Mouse (Mus musculus) embryonic facial prominence, embryonic 10.5 days (tissue): ENCODE measurements around the gene Tmtc2. TPM values are rescaled to one million over a fixed set of nuclear protein-coding genes. Genes with fewer than 3 reads are reported as not detected.
"Not testable (repeated sequence)": the region's sequence is repeated elsewhere in the genome, so short reads cannot be mapped to it uniquely, and the experiment has no call there.

Experiments
- DNase-seq: peaks from one replicate; pipeline ENCODE4 v3.0.0-alpha.2; 2017; ENCODE audit warnings: low spot score
- H3K27ac ChIP-seq: fragments of 300-500 bp; sonication (generic); replicated peaks from 2 replicates; pipeline ENCODE4 v1.5.1; 2016; ENCODE audit warnings: mild to moderate bottlenecking
- H3K27me3 ChIP-seq: fragments of 300-500 bp; sonication (generic); replicated peaks from 2 replicates; pipeline ENCODE4 v1.6.1; 2016; ENCODE audit warnings: low read depth, mild to moderate bottlenecking; ENCODE audit not compliant: poor library complexity, severe bottlenecking
- H3K36me3 ChIP-seq: fragments of 300-500 bp; sonication (generic); replicated peaks from 2 replicates; pipeline ENCODE4 v1.6.1; 2016; ENCODE audit warnings: mild to moderate bottlenecking, moderate library complexity
- H3K4me1 ChIP-seq: fragments of 300-500 bp; sonication (generic); 2 replicates; pipeline ENCODE4 v1.6.1; 2016
- H3K4me3 ChIP-seq: fragments of 300-500 bp; sonication (generic); 2 replicates; pipeline ENCODE4 v1.5.1; 2016; ENCODE audit warnings: mild to moderate bottlenecking, moderate library complexity
- H3K9me3 ChIP-seq: fragments of 300-500 bp; sonication (generic); 2 replicates; pipeline ENCODE4 v1.6.1; 2016; ENCODE audit warnings: mild to moderate bottlenecking
- WGBS: fragments of 180-500 bp; shearing (Covaris S2); methylation state at CpG from one replicate; pipeline ENCODE4 v1.1.7; 2016; 5-methylcytosine and 5-hydroxymethylcytosine counted together
- polyA plus RNA-seq: library from polyadenylated mRNA; unstranded; fragments of >200 nt; fragmentation: Nextera tagmentation; extraction: Ambion mirVana; gene quantifications from 2 replicates; pipeline ENCODE4 v1.2.1, GENCODE M21; 2016

Tmtc2 gene
- polyA plus RNA-seq, 1 experiment from 2014 or later = 8.5 TPM

- Histone ChIP-seq H3K4me1 (no peaks in the 10 kb centered on the region), H3K36me3 (no peaks in the 10 kb centered on the region), H3K27ac (no peak overlapping the region), H3K4me3 (no peak overlapping the region), H3K27me3 (no peaks in the 10 kb centered on the region), H3K9me3 (no peaks in the 10 kb centered on the region)
- WGBS = 87% methylated on average over 2 of the region's 2 CpGs
- no peak for DNase-seq
Measured at GRCm38 (mm10) chr10:105288472-105288871, 285.8 kb downstream of the Tmtc2 start.

- no peak for DNase-seq
- Histone ChIP-seq H3K4me1 (no peaks in the 10 kb centered on the region), H3K4me3 (no peak overlapping the region), H3K36me3 (no peaks in the 10 kb centered on the region), H3K27me3 (no peaks in the 10 kb centered on the region), H3K27ac (no peak overlapping the region), H3K9me3 (no peaks in the 10 kb centered on the region)
- WGBS = 87% methylated on average over 3 of the region's 3 CpGs
Measured at GRCm38 (mm10) chr10:105287575-105287974, 286.7 kb downstream of the Tmtc2 start.

- no peaks in the 10 kb centered on the region for H3K36me3 ChIP-seq
- no peaks in the 10 kb centered on the region for H3K4me1 ChIP-seq
- H3K27ac ChIP-seq = no peak overlapping the region
- 95% methylated on average over 7 of the region's 7 CpGs for WGBS
- no peak for DNase-seq
- H3K4me3 ChIP-seq = no peak overlapping the region
- H3K9me3 ChIP-seq = no peaks in the 10 kb centered on the region
- H3K27me3 ChIP-seq = no peaks in the 10 kb centered on the region
Measured at GRCm38 (mm10) chr10:105287064-105287463, 287.2 kb downstream of the Tmtc2 start.

GRCm38 (mm10) chr10:105286221-105286620, 288.0 kb downstream of the Tmtc2 start:
- Histone ChIP-seq H3K9me3 (no peaks in the 10 kb centered on the region), H3K4me3 (no peak overlapping the region), H3K27me3 (no peaks in the 10 kb centered on the region), H3K27ac (no peak overlapping the region), H3K4me1 (no peaks in the 10 kb centered on the region), H3K36me3 (no peaks in the 10 kb centered on the region)
- WGBS = 82% methylated on average over 2 of the region's 2 CpGs
- DNase-seq = no peak

GRCm38 (mm10) chr10:105284171-105284570, 290.1 kb downstream of the Tmtc2 start:
- 82% methylated on average over 6 of the region's 6 CpGs for WGBS
- H3K27ac ChIP-seq = no peak overlapping the region

GRCm38 (mm10) chr10:105280933-105281332, 293.3 kb downstream of the Tmtc2 start:
- WGBS = 90% methylated on average over 3 of the region's 3 CpGs
- Histone ChIP-seq H3K4me3 (no peak overlapping the region), H3K27ac (no peak overlapping the region), H3K27me3 (no peaks in the 10 kb centered on the region), H3K4me1 (no peaks in the 10 kb centered on the region), H3K9me3 (no peaks in the 10 kb centered on the region), H3K36me3 (no peaks in the 10 kb centered on the region)
- no peak for DNase-seq

More at GRCm38 (mm10) chr10:105284171-105284570, 290.1 kb downstream of the Tmtc2 start:
- DNase-seq = no peak
- no peak overlapping the region for H3K4me3 ChIP-seq
- no peaks in the 10 kb centered on the region for H3K27me3 ChIP-seq
- no peaks in the 10 kb centered on the region for H3K9me3 ChIP-seq
- H3K4me1 ChIP-seq = no peaks in the 10 kb centered on the region
- H3K36me3 ChIP-seq = no peaks in the 10 kb centered on the region

GRCm38 (mm10) chr10:105260053-105260452, 314.2 kb downstream of the Tmtc2 start:
- WGBS = 64% methylated on average over 3 of the region's 3 CpGs

GRCm38 (mm10) chr10:105238291-105238690, 336.0 kb downstream of the Tmtc2 start:
- H3K27me3 ChIP-seq, H3K4me3 ChIP-seq, H3K27ac ChIP-seq, H3K9me3 ChIP-seq, H3K4me1 ChIP-seq, H3K36me3 ChIP-seq: not testable (repeated sequence)
- whole genome bisulfite sequencing = 83% methylated on average over 22 of the region's 22 CpGs
- peak; percentile 82 for DNase-seq

More at GRCm38 (mm10) chr10:105260053-105260452, 314.2 kb downstream of the Tmtc2 start:
- no peak overlapping the region for H3K4me3 ChIP-seq
- H3K27ac ChIP-seq = no peak overlapping the region
- no peaks in the 10 kb centered on the region for H3K27me3 ChIP-seq
- H3K9me3 ChIP-seq = no peaks in the 10 kb centered on the region
- H3K36me3 ChIP-seq = no peaks in the 10 kb centered on the region
- DNase-seq = no peak
- H3K4me1 ChIP-seq = no peaks in the 10 kb centered on the region

- Histone ChIP-seq H3K4me3 (no peak overlapping the region), H3K4me1 (peaks cover 13% of the 10 kb centered on the region), H3K27me3 (no peaks in the 10 kb centered on the region), H3K36me3 (no peaks in the 10 kb centered on the region), H3K9me3 (no peaks in the 10 kb centered on the region), H3K27ac (no peak overlapping the region)
- no peak for DNase-seq
- WGBS = 93% methylated on average over 2 of the region's 2 CpGs
Measured at GRCm38 (mm10) chr10:105232864-105233263, 341.4 kb downstream of the Tmtc2 start.

GRCm38 (mm10) chr10:105230416-105230815, 343.8 kb downstream of the Tmtc2 start:
- no peaks in the 10 kb centered on the region for H3K27me3 ChIP-seq
- H3K9me3 ChIP-seq = no peaks in the 10 kb centered on the region
- H3K4me1 ChIP-seq = peaks cover 17% of the 10 kb centered on the region
- H3K36me3 ChIP-seq = no peaks in the 10 kb centered on the region
- no peak overlapping the region for H3K4me3 ChIP-seq
- DNase-seq = no peak
- WGBS = 59% methylated on average over 7 of the region's 7 CpGs
- H3K27ac ChIP-seq = no peak overlapping the region

GRCm38 (mm10) chr10:105228623-105229022, 345.6 kb downstream of the Tmtc2 start:
- Histone ChIP-seq H3K4me3 (no peak overlapping the region), H3K27ac (no peak overlapping the region), H3K9me3 (no peaks in the 10 kb centered on the region), H3K36me3 (no peaks in the 10 kb centered on the region), H3K4me1 (peaks cover 17% of the 10 kb centered on the region), H3K27me3 (no peaks in the 10 kb centered on the region)
- DNase-seq = no peak
- 92% methylated on average over 2 of the region's 2 CpGs for WGBS

- Histone ChIP-seq H3K4me1 (peaks cover 17% of the 10 kb centered on the region), H3K27me3 (no peaks in the 10 kb centered on the region), H3K27ac (no peak overlapping the region), H3K9me3 (no peaks in the 10 kb centered on the region), H3K36me3 (no peaks in the 10 kb centered on the region), H3K4me3 (no peak overlapping the region)
- DNase-seq = no peak
- 33% methylated on average over 5 of the region's 5 CpGs for WGBS
Measured at GRCm38 (mm10) chr10:105227631-105228030, 346.6 kb downstream of the Tmtc2 start.

GRCm38 (mm10) chr10:105225714-105226113, 348.5 kb downstream of the Tmtc2 start:
- Histone ChIP-seq H3K9me3 (no peaks in the 10 kb centered on the region), H3K4me3 (no peak overlapping the region), H3K36me3 (no peaks in the 10 kb centered on the region), H3K4me1 (peaks cover 17% of the 10 kb centered on the region), H3K27me3 (no peaks in the 10 kb centered on the region), H3K27ac (no peak overlapping the region)
- 85% methylated on average over 6 of the region's 6 CpGs for WGBS
- DNase-seq = no peak

- Histone ChIP-seq H3K36me3 (no peaks in the 10 kb centered on the region), H3K4me1 (peaks cover 5% of the 10 kb centered on the region; the same call in 1 of the 2 replicates), H3K27ac (no peak overlapping the region), H3K9me3 (no peaks in the 10 kb centered on the region), H3K4me3 (no peak overlapping the region), H3K27me3 (no peaks in the 10 kb centered on the region)
- WGBS = 94% methylated on average over 5 of the region's 5 CpGs
- no peak for DNase-seq
Measured at GRCm38 (mm10) chr10:105222904-105223303, 351.3 kb downstream of the Tmtc2 start.
